Mouse (Mus musculus) CD4-positive, CD25-positive, alpha-beta regulatory T cell (primary cell): ENCODE results near the gene Itga1. TPM values are rescaled to one million over a fixed set of nuclear protein-coding genes. Genes with fewer than 3 reads are reported as not detected.

Source experiments
- polyA plus RNA-seq: library from polyadenylated mRNA; unstranded; fragments of 100-300 nt; shearing (Covaris generic); gene quantifications from one replicate; pipeline ENCODE4 v1.2.1, GENCODE M21; 2017

Itga1 gene
- polyA plus RNA-seq, result 0.36 TPM

DNA sequence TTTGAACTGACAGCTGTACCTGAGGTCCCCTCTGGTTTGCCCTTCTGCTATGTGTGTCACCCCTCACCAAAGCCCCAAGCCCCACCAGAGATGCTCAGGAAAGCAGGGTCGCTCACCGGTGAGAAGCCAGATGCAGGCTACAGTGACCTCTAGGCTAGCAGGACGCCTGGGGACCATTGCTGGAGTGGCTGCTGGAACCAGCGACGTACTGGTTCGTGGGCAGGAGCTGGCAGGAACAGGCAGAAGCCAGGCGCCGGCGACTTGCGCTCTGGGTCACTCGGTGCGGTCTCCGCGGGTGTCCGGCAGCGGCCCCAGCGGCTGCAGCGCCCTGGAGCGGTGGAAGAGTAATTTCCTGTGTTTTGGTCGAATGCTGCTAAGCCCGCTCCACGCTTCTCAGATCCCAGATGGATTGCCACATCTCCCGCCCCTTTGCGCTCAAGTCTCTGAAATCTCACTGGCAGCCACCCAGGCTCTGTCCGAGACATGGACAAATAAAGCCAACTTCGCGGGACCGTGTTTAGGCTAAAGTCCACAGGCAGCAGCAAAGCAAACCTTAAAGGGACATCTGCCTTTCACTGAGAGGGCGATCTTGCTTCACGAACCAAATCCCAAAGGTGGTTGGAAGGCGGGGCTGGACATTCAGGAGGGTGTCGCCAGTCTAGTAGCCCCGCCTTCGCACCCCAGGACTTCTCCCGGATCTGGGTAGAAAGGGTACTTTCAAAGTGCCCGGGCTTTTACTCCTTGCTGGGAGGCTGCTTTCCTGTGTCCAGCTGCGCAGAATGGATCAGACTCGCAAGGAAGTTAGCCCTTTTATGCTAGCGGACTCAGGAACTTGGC, at the start of gene Itga1, which contains the start of gene Gm49395:
Gene Itga1, minus strand, starts transcription at position 610 of the 837 bp plus-strand sequence.
Gene Gm49395, minus strand, starts transcription at position 567 of the 837 bp plus-strand sequence.

DNA sequence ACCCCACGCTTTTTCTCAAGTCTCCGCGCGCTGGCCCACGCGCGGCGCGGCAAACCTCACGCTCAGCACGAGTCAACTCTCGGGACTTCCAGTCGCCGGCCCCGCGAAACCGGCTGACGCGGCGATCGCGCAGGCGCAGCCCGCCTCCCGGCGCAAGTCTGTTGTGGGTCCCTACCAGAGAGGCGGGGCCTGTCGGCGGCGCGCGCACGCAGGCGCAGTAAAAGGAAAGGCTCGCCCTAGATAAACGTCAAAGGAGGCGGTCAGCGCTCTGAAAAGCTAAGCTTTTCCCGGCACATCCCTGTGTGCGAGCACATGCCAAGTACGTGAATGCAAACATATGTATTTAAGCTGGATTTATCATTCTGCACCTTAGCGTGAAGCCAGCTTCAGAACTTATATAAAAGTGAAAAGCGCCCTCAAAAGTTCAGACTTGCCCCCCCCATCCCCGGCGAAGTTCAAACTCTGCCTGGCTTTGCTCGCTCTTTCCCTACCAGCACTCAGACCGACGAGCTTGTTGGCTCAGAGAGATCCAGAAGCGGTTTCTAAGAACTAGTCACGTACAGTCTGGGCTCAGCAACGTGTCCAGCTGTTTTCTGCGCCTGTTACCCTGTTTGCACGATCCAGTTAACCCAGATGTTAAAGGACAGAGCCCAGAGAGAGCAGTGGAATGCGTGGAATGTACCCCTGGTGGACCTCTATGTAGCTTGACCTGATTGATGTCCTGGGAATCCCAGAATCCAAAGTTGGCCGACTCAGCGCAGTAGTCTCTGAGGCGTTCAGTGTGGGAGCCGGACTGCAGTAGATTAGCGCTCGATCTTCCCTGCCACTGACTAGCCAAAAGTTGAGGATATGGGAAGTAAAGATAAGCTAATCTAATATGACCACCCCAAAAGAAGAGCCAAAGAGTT, 11.4 kb downstream of the Itga1 start, which contains the start of gene Pelo:
Gene Pelo, minus strand, starts transcription at position 118 of the 908 bp plus-strand sequence.

DNA sequence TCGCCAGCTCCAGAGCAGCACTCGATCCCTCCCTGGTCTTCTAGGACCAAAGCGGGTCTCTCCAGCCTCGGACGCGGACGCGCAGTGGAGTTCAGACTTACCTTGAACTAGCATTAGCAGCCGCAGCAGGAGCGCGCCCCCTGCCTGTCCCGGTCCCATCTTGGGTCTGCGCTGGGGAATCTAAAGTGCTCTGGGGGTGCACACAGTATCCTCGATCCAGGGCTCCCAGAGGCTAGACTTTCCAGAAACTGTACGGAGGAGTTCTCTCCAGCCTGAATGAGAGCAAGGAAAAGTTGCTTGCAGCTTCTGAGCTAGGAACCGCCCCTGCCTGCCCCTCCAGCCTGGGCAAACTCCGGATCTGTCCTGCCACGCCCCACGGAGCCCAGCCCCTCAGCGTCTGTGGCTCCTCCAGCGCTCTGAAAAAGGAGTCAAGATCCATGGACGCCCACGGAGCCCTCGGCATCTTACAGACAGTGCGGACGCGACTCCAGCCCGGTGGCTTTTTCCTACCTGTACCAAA, 169.9 kb downstream of the Itga1 start, which contains the start of gene Itga2:
Gene Itga2, minus strand, starts transcription at position 326 of the 520 bp plus-strand sequence.

Other genes starting within 250 kb of the Itga1 start
- gene Itga2, start 169.9 kb downstream of the Itga1 start, polyA plus RNA-seq, result 2.5 TPM
- gene Pelo, start 11.8 kb downstream of the Itga1 start, polyA plus RNA-seq, result 8.1 TPM
- gene Gm49395, start within 50 bp of the Itga1 start, polyA plus RNA-seq, result not detected